Mouse (Mus musculus): ENCODE data around the gene Zbtb38. TPM values are rescaled to one million over a fixed set of nuclear protein-coding genes. Genes with fewer than 3 reads are reported as not detected.

Zbtb38 gene
- polyA plus RNA-seq, 1 experiment from 2014 or later = 24.9 TPM

DNA sequence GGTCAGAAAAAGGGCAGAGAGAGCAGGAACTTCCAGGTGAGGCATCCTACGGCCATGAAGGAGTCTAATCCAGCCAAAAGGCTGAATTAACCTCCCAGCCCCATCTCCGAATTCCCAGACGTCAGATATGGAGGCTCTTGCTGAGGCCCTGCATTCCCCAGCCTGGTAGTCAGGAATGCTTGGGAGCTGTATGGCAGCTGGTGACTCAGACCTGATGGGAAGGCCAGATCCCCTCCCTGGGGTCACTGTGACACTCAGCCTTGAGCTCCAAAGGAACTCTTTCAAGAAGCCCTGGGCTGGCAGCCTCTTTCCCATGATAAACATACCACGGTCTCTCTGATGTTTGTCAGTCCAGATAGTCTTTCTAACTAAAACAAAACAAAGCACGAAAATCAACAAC lies 30.6 kb upstream of the Zbtb38 start:
- WGBS = 38% methylated on average over 5 of the region's 5 CpGs
- Histone ChIP-seq H3K9ac (no peak overlapping the region), H3K4me1 (peaks cover 8% of the 10 kb centered on the region; the same call in 1 of the 2 replicates), H3K9me3 (no peaks in the 10 kb centered on the region), H3K36me3 (no peaks in the 10 kb centered on the region), H3K27ac (no peak overlapping the region), H3K4me3 (replicated peaks) (no peak overlapping the region), H3K4me2 (no peak overlapping the region), H3K27me3 (replicated peaks) (no peaks in the 10 kb centered on the region)
- ATAC-seq (ENCODE audit: insufficient read depth, low FRiP score, low read depth) = no peak

DNA sequence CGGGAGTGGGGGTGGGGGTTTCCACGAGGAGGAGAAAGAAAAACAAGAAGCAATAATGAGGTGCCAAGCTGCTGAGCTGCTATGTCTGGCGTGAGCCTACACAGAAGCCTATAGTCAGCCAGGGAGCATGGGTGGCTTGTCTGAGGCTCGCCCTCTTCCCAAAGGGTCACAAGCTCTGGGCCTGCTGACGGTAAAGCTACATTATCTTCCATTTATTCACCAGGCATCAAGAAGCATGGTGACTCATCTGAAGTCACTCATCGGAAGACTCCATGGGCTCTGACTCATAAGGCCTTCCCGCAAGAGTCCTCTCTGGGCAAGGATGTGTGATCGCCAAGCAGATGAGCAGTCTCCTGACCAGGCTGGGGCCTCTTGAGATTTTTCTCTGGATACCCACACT lies 29.4 kb upstream of the Zbtb38 start:
- WGBS = 74% methylated on average over 8 of the region's 8 CpGs
- no peak for ATAC-seq (ENCODE audit: insufficient read depth, low FRiP score, low read depth)
- H3K9ac ChIP-seq = no peak overlapping the region

DNA sequence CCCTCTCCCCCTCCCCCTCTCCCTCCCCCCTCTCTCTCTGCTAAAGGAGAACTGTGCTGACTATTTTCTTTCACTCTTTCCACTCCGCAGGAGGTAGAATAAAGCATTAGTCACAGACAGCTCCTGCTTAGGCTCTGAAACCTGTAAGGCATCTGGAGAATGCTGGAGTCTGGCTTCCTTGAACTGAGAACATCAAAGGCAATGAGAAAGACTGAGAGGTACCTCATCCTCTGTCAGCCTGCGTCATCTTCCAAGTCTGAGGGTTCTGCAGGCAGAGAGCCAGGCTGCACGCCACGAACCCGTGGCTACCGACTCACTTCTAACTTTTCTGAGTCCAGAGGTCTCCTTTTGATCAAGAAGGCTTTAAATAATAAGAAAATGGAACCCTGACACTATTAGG lies 20.5 kb upstream of the Zbtb38 start:
- Histone ChIP-seq H3K4me3 (replicated peaks) (no peak overlapping the region), H3K27me3 (replicated peaks) (no peaks in the 10 kb centered on the region), H3K4me1 (no peaks in the 10 kb centered on the region), H3K36me3 (no peaks in the 10 kb centered on the region), H3K4me2 (no peak overlapping the region), H3K27ac (no peak overlapping the region), H3K9ac (no peak overlapping the region), H3K9me3 (no peaks in the 10 kb centered on the region)
- no peak for ATAC-seq (ENCODE audit: insufficient read depth, low FRiP score, low read depth)
- 14% methylated on average over 6 of the region's 6 CpGs for WGBS

More for the DNA sequence above, 29.4 kb upstream of the Zbtb38 start:
- peaks cover 6% of the 10 kb centered on the region; the same call in 1 of the 2 replicates for H3K4me1 ChIP-seq
- H3K27me3 ChIP-seq (replicated peaks) = no peaks in the 10 kb centered on the region
- no peak overlapping the region for H3K4me2 ChIP-seq
- no peaks in the 10 kb centered on the region for H3K36me3 ChIP-seq
- no peak overlapping the region for H3K27ac ChIP-seq
- no peak overlapping the region for H3K4me3 ChIP-seq (replicated peaks)
- no peaks in the 10 kb centered on the region for H3K9me3 ChIP-seq

DNA sequence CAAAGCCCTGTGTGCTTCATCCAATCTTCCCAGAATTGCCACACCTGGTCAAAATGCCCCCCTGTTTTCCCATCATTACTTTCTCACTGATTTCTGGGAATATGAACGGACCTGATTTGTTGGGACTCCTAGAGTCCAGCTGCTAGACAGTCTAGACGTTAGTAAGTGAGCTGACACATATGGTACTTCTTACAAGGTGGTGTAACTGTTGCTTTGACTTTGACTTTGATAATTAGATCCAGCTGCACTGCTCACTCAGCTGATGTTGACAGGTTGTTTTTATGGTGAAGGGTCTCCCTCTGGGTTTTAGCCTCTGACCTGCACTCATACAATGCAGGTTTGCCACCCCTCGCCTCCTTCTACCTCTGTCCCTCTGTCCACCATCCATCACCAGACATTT lies 17.8 kb upstream of the Zbtb38 start:
- Histone ChIP-seq H3K9ac (no peak overlapping the region), H3K4me2 (no peak overlapping the region), H3K27ac (no peak overlapping the region), H3K36me3 (no peaks in the 10 kb centered on the region), H3K9me3 (no peaks in the 10 kb centered on the region), H3K4me1 (no peaks in the 10 kb centered on the region), H3K4me3 (replicated peaks) (no peak overlapping the region), H3K27me3 (replicated peaks) (no peaks in the 10 kb centered on the region)
- WGBS = 70% methylated on average over 3 of the region's 3 CpGs
- ATAC-seq (ENCODE audit: insufficient read depth, low FRiP score, low read depth) = no peak

DNA sequence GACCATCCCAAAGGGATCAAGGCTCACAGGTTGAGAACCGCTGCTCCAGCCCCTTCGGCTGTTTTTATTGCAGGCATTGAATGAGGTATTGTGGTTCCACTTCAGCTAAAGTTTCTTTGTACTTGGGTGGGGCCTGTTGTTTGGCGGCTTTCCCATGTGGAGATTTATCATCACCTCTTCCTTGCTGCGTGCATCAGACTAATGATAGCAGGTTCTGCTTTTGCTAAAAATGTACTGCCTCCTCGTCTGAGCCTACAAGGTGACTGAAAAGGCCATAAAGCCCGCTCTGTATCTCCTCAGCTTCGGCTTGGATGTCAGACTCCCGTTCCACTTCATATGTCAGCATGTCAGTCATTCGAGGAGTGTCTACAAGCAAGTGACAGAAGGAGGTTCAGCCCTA lies 17.0 kb upstream of the Zbtb38 start:
- Histone ChIP-seq H3K9ac (no peak overlapping the region), H3K27me3 (replicated peaks) (no peaks in the 10 kb centered on the region), H3K36me3 (no peaks in the 10 kb centered on the region), H3K4me2 (no peak overlapping the region), H3K4me1 (no peaks in the 10 kb centered on the region), H3K4me3 (replicated peaks) (no peak overlapping the region), H3K27ac (no peak overlapping the region), H3K9me3 (no peaks in the 10 kb centered on the region)
- no peak for ATAC-seq (ENCODE audit: insufficient read depth, low FRiP score, low read depth)
- WGBS = 66% methylated on average over 9 of the region's 9 CpGs

DNA sequence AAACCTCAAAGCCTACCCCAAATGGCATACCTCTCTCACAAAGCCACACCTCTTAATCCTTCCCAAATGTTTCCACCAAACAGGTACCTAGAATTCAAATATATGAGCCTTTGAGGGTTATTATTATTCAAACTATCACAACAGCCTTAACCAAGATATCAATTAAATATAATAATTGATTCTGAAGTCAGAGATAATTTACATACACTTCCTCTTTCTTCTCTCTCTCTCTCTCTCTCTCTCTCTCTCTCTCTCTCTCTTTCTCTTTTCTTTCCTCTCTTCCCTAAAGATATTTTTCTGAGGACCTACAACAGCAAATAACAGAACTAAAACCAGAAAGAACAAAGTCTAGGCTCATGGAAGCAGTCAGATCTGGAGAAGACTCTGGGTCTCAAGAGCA lies 15.2 kb upstream of the Zbtb38 start:
- no peak overlapping the region for H3K4me3 ChIP-seq (replicated peaks)
- H3K36me3 ChIP-seq = no peaks in the 10 kb centered on the region
- H3K4me2 ChIP-seq = no peak overlapping the region
- no peak overlapping the region for H3K9ac ChIP-seq
- H3K27me3 ChIP-seq (replicated peaks) = no peaks in the 10 kb centered on the region
- no peak overlapping the region for H3K27ac ChIP-seq
- H3K9me3 ChIP-seq = no peaks in the 10 kb centered on the region
- no peak for ATAC-seq (ENCODE audit: insufficient read depth, low FRiP score, low read depth)
- no peaks in the 10 kb centered on the region for H3K4me1 ChIP-seq

DNA sequence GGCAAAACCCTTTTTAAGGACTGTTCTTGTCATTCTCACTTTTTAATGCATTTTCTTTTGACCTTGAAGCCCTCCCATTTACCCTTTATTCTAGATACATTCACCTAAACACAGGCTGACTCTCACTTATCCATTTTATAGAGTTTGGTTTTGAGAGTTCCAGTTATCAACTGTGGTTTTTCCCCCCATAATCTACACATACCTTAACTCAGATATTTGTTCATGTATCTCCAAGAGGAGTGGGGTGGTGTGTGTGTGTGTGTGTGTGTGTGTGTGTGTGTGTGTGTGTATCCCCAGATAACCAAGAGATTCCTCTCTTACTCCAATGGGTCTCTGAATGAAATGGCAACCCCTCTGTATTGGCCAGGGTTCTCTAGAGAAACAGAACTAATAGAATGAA lies 13.4 kb upstream of the Zbtb38 start:
- no peaks in the 10 kb centered on the region for H3K4me1 ChIP-seq
- H3K4me2 ChIP-seq = no peak overlapping the region
- no peak for ATAC-seq (ENCODE audit: insufficient read depth, low FRiP score, low read depth)
- no peak overlapping the region for H3K4me3 ChIP-seq (replicated peaks)
- no peaks in the 10 kb centered on the region for H3K36me3 ChIP-seq
- H3K27me3 ChIP-seq (replicated peaks) = no peaks in the 10 kb centered on the region
- H3K9me3 ChIP-seq = no peaks in the 10 kb centered on the region
- H3K27ac ChIP-seq = no peak overlapping the region
- H3K9ac ChIP-seq = no peak overlapping the region

DNA sequence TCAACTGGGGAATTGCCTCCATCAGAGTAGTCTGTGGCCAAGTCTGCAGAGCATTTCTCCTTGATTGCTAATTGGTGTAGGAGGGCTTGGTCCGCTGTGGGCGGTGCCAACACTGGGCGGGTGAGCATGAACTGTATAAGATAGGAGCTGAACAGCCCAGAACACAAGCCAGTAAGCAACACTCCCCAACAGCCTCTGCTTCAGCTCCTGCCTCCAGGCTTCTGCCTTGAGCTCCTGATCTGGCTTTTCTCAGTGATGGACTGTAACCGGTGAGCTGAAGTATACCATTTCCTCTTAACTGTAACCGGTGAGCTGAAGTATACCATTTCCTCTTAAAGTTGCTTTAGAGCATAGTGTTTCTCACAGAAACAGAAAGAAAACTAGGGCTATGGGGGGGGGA lies 12.8 kb upstream of the Zbtb38 start:
- no peak overlapping the region for H3K9ac ChIP-seq
- no peaks in the 10 kb centered on the region for H3K4me1 ChIP-seq
- 51% methylated on average over 5 of the region's 5 CpGs for WGBS
- no peak overlapping the region; the same call in 1 of the 2 replicates for H3K27ac ChIP-seq
- no peaks in the 10 kb centered on the region for H3K36me3 ChIP-seq
- ATAC-seq (ENCODE audit: insufficient read depth, low FRiP score, low read depth) = peak; percentile 83; the same call in 1 of the 2 replicates
- H3K4me2 ChIP-seq = no peak overlapping the region
- no peak overlapping the region for H3K4me3 ChIP-seq (replicated peaks)
- no peaks in the 10 kb centered on the region for H3K27me3 ChIP-seq (replicated peaks)
- H3K9me3 ChIP-seq = no peaks in the 10 kb centered on the region

DNA sequence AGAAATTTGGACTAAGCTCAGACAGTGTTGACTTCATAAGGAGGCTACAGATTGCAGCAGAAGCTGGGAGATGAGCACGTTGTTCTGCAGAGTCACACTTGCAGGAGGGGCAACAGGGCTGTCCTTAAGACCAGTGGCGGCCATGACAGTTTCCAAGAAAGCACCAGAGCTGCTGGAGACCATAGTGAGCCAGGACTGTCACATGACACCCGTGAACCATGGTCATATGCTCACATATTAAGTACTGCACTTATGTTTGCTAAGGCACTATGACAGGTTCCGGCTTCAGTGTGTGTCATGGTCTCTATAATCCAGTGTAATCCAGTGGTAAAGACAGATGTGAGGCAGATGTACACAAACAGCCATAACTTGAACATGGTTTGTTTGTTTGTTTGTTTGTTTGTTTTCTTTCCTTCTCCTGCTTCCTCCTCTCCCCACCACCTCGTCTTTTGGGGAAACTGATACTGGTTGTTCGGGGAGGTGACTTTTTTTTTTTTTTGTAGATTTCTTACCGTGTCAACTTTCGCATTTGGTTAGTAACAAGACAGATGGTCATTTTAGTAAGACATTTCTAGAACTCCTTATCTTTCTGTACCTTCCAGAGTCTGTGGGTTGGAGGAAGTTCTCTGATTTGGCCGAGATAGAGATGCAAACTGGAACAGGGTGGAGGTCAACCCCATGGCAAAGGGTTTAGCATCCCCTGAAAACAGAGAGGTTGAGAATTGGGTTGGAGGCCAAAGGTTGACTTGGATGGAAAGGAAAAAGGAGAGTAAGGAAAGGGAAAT lies 11.4 kb upstream of the Zbtb38 start:
- H3K9me3 ChIP-seq = no peaks in the 10 kb centered on the region
- no peaks in the 10 kb centered on the region for H3K4me1 ChIP-seq
- ATAC-seq (ENCODE audit: insufficient read depth, low FRiP score, low read depth) = no peak
- no peak overlapping the region for H3K27ac ChIP-seq
- no peak overlapping the region for H3K4me2 ChIP-seq
- WGBS = 78% methylated on average over 9 of the region's 9 CpGs
- H3K4me3 ChIP-seq (replicated peaks) = no peak overlapping the region
- no peaks in the 10 kb centered on the region for H3K36me3 ChIP-seq
- H3K9ac ChIP-seq = no peak overlapping the region
- no peaks in the 10 kb centered on the region for H3K27me3 ChIP-seq (replicated peaks)

DNA sequence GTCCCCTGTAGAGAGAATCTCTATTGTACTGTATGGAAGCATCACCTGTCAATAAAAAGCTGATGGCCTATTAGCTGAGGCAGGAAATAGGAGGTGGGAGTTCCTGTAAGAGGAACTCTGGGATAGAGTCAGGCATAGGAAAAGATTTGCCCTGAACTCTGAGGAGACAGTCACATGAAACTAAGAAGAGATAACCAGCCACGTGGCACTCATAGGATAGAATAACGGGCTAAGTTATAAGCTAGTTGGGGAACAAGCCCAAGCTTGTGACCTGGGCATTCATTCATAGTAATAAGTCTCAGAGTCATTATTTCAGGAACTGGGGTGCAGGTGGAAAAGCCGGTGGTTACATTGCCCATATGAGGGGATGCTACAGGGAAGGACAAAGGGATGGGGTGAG lies 10.4 kb upstream of the Zbtb38 start:
- ATAC-seq (ENCODE audit: insufficient read depth, low FRiP score, low read depth) = no peak
- H3K27me3 ChIP-seq (replicated peaks) = no peaks in the 10 kb centered on the region
- no peak overlapping the region for H3K9ac ChIP-seq
- H3K27ac ChIP-seq = no peak overlapping the region
- H3K4me2 ChIP-seq = no peak overlapping the region
- 85% methylated on average over 3 of the region's 3 CpGs for WGBS
- H3K9me3 ChIP-seq = no peaks in the 10 kb centered on the region
- H3K4me1 ChIP-seq = no peaks in the 10 kb centered on the region
- no peak overlapping the region for H3K4me3 ChIP-seq (replicated peaks)
- no peaks in the 10 kb centered on the region for H3K36me3 ChIP-seq

DNA sequence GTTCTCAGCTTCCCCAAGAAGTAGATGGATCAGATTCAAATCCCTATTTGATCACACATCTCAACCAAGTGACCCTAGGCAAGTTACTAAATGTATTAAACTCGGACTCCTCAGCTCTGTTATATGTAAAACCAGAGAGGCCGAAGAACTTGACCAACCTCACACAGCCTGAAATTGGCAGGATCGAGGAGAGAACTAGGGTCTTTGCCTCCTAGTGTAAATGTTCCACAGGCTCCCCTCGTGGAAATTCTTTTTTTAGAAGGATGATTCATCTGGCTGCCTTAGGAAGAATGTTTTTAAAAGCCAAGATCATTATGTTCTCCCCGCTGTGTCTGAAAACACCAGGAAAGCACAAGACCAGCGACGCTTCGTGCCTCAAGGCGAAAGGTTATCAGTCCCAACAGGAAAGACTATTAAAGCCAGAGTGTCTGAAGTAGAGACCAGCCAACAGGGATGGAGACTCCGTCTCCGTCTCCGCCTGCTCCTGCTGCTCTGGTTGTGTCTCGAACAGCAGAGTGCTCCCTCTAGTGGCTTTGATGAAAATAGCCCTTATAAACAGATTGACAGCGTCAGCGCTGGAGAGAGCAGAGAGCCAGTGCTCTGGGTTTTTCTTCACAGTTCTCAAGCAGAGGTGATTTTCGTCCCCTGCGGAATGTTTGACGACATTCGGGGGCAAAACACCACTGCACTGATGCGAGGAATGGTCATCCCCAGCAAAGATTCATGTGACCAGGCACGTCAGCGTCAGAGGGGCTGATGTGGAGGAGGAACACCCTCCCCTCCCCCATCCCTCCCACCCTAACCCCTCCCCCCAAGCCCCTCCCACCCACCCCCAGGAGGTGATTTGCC lies 6.3 kb upstream of the Zbtb38 start:
- peak overlapping the region; percentile 49 for H3K27ac ChIP-seq
- no peaks in the 10 kb centered on the region for H3K27me3 ChIP-seq (replicated peaks)
- 10% methylated on average over 22 of the region's 22 CpGs for WGBS
- no peaks in the 10 kb centered on the region for H3K4me1 ChIP-seq
- peak; percentile 82 for ATAC-seq (ENCODE audit: insufficient read depth, low FRiP score, low read depth)
- peak overlapping the region; percentile 54 for H3K4me2 ChIP-seq
- H3K36me3 ChIP-seq = no peaks in the 10 kb centered on the region
- no peaks in the 10 kb centered on the region for H3K9me3 ChIP-seq
- H3K9ac ChIP-seq = no peak overlapping the region
- peak overlapping the region; percentile 33 for H3K4me3 ChIP-seq (replicated peaks)

DNA sequence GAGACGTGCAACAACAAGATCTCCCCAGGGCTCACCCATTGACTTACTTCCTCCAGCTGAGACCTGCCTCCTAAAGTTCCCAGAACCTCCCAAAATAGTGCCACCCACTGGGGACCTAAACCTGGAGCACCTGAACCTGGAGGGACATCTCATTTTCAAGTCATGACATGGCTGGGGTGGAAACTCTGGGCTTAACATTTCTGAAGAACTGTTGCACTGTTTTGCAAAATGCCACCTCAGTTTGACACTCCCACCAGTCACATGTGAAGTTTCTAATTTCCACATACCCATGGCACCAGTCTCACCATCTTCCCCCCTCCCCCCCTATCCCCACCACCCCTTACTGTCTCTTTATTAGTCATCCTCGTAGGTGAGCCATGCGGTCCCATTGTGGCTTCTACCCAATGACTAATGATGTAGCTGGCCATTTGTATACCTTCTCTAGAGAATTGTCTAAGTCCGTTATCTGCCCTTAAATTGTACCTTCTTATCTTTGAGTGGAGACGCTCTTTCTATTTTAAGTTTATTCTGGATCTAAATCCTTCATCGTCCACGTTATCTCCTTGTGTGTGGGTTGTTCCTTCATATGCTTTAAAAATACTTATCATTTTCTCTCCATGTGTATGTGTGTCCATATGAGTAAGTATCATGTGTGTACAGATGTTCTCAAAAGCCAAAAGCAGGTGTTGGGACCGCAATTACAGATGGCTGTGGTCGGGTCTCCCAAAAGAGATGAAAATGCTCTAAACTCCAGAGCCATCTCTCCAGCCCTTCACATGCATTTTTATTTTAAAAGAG lies 4.2 kb upstream of the Zbtb38 start:
- no peak overlapping the region for H3K9ac ChIP-seq
- no peaks in the 10 kb centered on the region for H3K27me3 ChIP-seq (replicated peaks)
- no peak overlapping the region for H3K27ac ChIP-seq
- ATAC-seq (ENCODE audit: insufficient read depth, low FRiP score, low read depth) = no peak
- 82% methylated on average over 9 of the region's 9 CpGs for WGBS
- H3K4me3 ChIP-seq (replicated peaks) = no peak overlapping the region
- H3K4me1 ChIP-seq = peaks cover 6% of the 10 kb centered on the region; the same call in 1 of the 2 replicates
- H3K36me3 ChIP-seq = no peaks in the 10 kb centered on the region
- no peaks in the 10 kb centered on the region for H3K9me3 ChIP-seq
- no peak overlapping the region for H3K4me2 ChIP-seq

Data from stomach, embryonic 15.5 days (tissue).